Mouse (Mus musculus): Measurements from ENCODE around the gene Mettl26.

The Mettl26 gene

DNA sequence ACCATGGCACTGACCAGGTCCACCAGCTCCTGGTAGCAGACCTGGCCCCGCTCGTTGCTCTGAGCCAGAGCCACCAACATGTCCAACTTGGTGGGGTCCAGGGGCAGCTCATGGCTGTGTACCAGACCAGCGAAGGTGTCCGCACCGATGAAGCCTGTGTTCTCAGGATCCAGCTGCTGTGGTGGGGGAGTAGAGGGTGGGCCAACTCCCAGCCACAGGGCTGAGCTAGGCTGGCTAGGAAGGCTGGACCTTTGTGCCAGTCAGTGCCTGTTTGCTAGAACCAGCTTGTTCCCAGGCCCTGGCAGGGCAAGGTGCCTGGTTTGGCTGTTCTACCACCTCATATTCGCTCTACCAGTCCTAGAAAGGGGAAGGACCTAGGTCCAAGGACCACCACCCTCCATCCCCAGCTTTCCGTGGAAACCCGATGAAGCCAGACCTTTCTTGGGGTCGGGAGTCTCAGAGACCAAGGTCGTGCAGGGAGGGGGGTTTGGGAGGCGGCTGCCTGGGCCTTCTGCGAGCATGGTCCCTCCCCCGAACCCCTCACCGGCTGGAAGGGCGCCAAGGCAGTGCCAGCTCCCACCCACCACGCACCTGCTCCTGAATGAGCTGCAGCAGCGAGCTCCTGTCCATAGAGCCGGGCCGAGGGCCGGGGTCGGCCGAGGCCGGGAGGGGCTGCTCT, 38.3 kb upstream of the Mettl26 start:
- intact Hi-C loops (cut with DNase I): loop anchor here (2.0 kb wide), 1 partner anchor 30 kb away; no protein-coding TSS in a partner anchor

DNA sequence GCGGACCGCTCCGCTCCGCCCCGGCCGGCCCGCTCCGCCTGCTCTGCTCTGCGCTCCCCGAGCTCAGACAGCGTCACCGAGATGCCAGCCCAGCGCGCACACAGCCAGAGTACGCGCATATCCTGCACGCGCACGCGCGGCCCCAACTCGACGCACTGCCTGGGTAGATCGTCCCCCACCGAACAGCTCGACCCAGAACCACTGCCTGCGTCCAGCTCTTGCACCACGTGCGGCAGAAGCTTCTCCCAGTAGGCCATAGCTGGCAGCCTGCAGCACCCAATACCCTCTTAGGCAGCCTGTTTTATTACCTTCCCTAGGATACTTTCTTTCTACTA, 37.8 kb upstream of the Mettl26 start, which contains the start of gene Rhbdl1:
TSS of gene Rhbdl1 (minus strand) at position 220 of the 335 bp plus-strand sequence.
- intact Hi-C loops (cut with DNase I): loop anchor here (2.0 kb wide), 1 partner anchor 30 kb away; no protein-coding TSS in a partner anchor

DNA sequence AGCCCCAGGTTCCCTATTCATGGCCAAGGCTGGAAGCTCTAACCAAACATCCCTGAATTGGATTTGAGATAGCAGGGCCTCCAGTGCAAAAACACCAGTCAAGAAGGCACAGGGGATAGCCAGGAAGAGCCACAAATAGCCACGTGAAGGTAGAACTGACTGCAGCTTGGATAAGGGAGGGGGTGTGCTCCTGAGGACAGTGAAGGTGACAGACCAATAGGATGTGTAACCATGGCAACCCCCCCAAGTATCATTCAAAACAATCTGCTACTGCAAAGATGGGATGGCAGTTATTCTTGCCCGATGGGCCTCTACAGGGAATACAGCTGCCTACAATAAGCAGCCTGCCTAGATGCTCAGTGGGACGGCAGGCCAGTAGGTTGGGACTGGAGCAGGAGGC, 37.3 kb upstream of the Mettl26 start:
- intact Hi-C loops (cut with DNase I): loop anchor here (2.0 kb wide), 1 partner anchor 29 kb away; no protein-coding TSS in a partner anchor

DNA sequence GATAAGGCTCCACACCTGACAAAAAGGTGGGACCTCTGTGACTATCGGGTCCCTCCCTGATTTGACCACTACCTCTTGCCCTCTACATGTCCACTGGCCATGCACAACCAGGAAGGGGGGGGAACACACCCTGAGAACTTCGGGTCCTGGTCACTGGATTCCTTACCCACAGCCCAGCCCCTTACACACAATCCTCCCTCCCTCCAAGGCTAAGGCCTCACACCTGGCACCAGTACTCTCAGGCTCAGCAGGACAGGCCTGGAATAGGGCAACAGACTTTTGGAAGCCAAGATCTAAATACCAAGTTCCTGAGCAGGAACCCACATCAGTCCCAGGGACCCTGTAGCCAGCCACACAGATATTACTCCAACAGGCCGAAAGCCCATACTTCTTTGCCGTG, 36.0 kb upstream of the Mettl26 start:
- intact Hi-C loops (cut with DNase I): no loop called here

DNA sequence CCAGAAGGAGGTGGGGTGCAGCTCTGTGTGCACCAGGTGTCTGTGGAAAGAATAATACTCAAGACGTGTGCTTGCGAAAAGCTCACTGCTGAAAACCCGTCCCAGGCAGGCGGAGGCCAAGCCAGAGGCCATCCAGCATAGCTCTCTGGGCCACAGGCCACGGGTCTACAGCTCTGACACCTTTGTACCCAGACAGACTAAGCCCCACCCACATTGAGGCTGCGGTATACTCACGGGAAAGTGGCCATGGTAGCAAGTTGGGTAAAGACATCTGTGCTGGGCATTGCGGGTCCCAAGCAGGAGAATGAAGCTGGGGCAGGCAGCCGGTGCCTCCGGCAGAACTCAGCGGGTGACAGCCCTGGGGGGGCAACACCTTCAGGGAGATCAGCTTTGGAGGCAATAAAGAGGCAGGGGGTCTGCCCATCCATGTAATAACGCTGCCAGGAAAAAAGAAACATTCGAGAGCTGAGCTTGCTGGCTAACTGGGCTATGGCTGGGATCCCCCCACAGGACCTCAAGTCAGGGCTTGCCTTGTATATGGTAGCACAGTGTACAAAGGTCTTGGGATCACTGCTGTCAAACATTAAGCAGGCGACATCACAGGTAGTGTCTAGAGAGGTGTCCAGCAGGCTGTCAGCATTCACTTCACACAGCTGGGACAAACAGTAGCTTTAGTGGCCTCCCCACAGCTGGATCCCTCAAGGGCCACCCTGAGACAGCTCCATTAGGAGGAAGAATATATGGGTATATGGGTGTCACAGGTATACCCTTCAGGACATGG, 35.2 kb upstream of the Mettl26 start:
- intact Hi-C loops (cut with DNase I): no loop called here

DNA sequence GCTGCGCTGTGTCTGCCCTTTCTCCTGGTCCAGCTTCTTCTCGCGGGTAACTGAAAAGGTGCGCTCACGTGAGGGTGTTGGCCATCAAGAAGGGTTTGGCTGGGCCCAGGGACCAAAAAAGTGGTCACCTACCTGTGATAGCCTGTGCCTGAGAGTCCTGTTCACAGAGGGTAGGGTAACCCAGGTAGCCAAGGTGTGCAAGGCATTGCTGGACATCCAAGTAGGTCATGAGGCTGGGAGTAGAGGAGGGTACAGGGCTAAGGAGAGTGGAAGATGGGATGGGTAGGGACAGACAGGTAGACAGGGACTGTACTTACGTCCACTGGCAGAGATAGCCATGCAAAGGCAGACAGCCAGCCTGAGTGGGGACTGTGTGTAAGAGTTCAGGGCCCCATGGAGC, 34.4 kb upstream of the Mettl26 start:
- intact Hi-C loops (cut with DNase I): no loop called here

DNA sequence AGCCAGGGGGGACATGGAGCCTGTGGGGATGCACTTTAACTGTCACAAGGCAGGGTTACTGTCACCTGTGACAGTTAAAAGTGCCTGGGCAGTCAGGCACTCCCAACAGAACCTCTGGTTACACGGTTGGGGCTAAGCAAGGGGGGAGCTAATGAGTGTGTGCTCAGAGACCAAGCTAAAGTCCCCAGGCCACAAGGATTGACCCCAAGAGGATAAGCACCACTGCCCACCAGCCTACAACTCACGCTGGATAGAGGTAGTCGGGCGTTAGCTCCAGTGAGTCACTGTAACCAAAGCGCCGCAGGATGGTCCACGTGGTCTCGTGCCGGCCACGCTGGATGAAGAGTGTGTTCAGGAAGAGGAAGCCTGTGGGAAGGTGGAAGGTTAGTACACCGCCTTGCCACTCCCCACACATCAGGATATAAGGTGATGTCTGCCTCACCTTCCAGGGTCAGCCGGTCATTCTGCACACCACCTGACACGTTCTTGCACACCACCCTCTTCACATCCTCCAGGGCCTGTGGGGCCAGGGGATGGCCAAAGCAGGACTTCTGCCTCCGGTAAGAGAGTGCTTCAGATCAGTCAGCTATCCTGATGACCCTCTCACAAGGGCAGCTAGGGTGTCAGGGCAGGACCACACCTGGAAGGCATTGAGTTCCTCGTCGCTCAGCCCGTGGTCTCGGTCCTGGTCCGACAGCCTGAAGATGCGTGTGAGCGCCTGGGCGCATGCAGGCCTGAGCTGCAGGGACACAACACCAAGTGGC, 33.6 kb upstream of the Mettl26 start, which contains the start of gene Gm20683:
TSS of gene Gm20683 (minus strand) at position 647 of the 764 bp plus-strand sequence.
- intact Hi-C loops (cut with DNase I): no loop called here

DNA sequence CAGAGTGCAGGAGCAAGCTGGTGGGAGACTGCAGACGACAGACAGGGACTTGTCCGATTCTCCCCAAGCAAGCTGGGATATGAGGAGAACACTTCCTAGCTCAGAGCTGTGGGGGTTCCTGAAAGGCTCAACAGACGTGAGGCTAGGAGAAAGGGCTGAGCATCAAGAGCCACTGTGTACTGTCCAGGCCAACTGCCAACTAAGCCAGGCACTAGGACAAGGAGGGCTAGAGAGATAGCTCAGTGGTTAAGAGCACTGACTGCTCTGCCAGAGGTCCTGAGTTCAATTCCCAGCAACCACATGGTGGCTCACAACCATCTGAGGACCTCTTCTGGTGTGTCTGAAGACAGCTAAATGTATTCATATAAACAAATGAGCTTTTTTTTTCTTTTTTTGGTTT, 32.4 kb upstream of the Mettl26 start:
- intact Hi-C loops (cut with DNase I): no loop called here

DNA sequence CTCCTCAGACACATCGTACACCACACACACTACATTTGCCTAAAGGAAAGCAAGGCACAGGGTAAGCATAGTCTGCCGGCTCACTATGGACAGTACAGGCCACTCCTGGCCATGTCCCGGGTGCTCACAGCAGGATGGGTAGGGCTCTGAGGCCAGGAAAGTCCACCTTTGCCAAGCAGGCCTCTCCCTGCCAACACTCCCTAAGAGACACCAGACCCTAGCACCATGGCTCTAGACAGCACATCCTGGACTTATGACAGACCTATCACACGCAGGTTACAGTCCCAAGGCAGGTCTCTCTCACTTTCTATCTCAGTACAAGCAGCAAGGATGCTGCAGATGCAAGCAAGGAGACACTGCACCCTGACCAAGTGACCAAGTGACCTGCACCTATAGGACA, 31.8 kb upstream of the Mettl26 start:
- intact Hi-C loops (cut with DNase I): no loop called here

DNA sequence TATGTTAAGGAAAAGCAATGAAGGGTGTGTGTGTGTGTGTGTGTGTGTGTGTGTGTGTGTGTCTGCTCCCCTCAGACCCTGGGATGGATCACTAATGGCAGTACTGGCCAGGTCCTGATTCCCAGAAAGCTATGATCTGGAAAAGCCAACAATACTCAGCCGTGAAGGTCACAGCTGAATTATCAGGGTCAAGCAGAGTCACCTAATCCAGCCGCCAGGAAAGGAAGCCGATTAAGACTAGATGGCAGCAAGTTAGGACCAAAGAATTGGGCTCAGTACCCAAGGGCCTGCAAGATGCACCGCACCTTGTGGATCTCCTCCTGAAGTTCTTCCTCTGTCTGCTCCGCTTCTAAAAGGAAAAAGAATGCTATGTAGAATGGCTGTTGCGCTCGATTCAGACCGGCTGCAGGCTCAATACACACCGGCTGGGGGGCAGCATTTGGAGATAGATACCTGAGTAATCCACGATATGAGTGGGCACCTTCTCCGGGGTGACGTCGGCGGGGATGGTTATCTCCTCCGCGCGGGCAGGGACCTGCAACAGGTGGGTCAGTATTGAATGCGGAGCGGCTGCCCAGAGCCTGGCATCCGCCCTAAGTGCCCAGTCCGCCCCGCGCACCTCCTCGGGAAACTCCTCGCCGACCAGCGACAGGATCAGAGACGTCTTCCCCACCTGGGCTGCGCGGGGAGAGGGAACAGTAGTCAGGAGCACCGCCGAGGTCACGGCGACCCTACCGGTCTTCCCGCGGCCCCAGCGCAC, 31.1 kb upstream of the Mettl26 start:
- intact Hi-C loops (cut with DNase I): no loop called here

DNA sequence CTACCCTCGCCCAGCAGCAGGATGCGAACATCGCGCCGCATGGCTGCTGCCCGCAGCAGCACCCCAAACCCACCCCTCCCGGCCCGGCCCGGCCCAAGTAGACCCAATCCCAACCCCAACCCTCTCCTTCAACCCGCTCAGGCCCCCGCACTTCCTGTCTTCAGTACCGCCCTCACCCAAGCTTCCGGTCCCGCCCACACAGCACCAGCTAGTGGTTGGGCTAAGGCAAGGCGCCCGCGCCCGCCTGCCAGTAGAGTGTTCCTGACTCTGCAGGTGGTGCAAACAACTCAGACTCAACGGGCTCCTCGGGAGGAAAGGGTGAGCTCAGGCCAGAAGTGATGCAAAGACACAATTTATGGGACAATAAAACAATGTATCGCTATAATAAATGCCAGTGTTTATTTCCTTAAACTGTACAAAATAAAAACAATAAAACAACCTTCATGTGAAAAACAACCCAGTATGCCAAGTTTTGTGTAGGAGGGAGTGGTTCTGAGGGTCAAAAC, 30.4 kb upstream of the Mettl26 start, which contains the start of gene Rhot2:
TSS of gene Rhot2 (minus strand) at position 456 of the 506 bp plus-strand sequence.
- intact Hi-C loops (cut with DNase I): no loop called here

DNA sequence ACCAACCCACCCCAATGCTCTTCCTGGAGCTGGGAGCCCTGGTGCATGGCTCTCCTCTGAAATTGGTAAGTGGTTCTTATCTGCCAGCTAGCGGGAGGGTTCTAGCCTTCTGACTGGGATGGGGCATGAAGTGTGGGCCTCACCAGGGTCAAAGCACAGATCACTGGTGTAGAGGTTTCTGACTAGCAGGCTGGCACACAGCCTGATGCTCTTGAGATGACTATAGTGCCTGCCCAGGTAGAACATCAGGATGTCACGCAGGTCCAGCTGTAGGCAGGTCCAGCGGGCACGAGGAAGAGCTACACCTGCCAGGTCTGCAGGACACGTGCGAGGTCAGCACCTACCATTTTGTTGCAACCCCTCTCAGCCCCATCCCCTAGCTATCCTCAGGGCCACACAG, 14.6 kb upstream of the Mettl26 start:
- intact Hi-C loops (cut with DNase I): no loop called here

DNA sequence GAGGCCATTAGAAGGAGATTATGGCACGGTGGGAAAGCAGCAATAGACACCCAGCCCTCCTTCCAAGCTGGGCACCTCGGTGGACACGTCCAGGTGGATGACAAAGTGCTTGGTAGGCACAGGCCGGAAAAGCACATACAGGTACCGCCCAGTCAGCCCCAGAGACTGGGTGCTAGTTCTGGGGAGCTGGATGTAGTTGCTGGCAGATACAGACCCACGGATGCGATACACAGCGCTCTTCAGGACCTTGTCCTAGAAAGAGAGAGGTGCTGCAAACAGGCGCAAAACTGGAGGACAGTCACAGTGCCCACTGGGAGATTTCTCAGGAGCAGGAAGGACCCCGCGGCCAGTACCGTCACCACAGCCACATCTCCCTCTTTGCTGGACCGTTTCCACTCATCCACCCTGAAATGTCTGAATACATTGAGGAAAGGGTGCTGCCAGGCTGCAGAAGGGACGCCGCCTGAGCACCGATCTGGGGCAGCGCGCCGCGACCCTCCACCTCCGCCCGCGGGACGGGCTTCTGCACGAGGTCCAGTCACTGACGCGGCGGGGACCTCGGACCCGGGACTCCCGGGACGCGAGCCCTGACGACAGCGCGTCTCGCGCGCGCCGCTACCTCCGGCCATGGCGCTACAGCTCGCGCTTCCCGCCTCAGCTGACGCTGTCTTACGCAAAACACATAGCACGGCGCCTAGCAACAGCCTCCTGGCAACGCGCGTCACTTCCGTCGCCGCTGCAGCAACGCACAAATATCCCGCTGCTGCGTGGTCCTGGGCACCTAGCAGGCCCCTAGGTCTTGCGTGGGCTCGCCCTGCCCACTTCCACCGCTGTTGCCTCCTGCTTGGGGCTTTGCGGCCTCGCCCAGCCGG, 13.8 kb upstream of the Mettl26 start, which contains the start of gene Wdr90:
TSS of gene Wdr90 (minus strand) at position 670 of the 872 bp plus-strand sequence.
- intact Hi-C loops (cut with DNase I): no loop called here

DNA sequence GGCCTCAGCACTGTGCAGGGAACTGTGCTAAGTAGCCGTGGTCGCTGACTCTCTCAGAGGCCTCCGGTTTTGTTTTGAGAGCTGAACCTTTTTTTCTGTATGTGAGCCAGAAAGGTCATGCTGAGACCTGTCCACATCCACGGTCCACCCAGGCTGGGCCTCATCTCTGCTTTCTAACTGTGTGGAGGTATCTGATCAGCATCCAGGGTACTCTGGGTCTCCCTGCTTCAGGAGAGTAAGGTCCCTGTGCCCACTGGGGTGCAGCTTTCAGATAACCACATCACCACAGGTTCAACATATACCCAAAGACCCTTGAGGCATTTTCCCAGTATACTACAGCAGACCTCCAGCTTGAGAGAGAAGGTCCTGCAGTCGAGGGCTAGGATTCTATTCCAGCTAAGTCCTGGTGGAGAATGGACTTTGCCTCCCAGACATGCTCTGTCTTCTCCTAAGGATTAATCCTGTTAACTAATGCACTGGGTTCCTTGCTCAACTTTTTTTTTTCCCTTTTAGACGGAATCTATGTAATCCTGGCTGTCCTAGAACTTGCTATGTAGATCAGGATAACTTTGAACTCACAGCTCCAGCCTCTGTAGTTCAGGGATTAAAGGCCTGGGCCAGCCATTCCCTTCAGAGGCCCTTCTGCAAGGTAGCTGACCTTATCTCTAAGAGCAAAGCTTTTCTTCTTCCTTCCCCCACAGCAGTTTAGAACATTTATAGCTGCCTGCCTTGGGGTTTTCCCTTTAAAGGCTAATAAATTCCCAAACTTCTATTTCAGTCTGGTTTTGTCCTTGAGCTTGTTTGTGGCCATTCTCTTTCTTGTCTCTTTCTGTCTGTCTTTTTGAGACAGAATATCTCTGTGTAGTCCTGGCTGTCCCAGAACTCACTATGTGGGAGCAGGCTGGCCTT, 12.9 kb upstream of the Mettl26 start:
- intact Hi-C loops (cut with DNase I): no loop called here

DNA sequence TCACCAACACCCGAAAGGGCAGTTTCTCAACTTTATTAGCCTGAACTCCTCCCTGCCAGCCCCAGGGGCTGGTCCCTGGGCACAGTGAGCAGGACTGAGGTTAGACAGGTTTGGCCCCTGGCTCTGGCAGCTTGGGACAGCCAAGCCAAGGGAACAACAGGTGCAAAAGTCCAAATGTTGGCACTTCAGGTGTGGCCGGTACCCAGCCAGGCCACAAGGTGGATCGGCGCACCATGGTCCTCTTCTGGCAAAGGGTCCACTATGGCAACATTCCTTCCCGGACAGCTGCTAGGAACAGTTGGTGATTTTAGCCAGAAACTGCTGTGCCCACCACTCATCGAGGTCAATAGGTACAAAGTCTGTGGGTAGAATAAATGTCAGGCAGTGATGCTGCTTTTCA, 11.2 kb upstream of the Mettl26 start:
- intact Hi-C loops (cut with DNase I): no loop called here

DNA sequence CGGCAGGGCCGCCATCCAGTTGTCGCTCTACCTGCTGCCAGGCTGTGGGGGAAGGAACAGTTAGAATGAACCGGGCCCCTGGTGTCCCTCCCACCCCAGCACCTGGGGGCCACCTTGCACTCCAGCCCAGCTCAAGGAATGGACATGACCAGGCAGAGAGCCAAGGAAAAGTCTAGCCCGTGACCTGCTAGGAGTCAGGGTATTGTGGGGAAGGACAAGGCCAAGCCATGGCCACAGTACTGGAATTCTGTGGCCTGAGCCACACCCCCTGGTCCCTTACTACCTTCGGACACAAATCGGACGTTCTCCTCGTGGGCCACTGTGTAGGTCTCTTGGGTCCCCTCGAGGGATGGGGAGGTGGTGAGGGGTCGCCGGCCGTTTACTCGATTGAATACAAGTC, 10.6 kb upstream of the Mettl26 start:
- intact Hi-C loops (cut with DNase I): no loop called here

DNA sequence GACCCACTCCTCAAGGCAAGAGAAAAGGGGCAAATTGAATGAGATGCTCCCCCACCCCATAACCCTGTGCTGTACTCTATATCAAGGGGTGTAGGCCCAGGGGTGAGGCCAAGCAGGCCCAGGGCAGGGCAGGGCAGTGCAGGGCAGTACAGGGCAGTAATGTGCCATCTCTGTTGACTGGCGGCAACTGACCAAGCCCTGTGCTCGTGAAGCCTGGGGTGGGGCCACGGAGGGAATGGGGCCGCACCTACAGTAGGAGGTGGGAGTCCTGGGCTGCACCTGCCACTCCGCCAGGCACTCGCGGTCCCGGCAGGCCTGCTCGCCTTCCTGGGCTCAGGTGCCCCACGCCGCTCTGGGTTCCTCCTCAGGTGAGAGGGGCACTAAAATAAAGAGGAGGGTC, 9.6 kb upstream of the Mettl26 start:
- intact Hi-C loops (cut with DNase I): no loop called here

DNA sequence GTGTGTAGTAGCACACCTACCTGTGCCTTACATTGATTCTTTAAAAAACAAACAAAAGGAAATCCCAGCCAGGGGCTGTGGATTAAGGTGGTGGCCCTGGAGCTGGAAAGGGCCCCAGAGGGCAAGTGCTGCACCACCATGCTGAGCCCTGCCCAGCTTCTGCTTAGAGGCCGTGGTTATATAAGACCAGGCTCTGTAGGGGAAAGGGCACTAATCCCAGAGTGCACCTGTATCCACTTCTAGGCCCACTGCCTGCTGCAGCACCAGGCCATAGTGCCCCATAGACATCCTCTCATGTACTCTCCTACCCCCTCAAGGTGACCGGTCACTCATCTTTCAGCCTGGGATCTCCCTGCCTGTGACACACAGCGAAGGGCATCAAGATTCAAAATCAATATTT, 8.7 kb upstream of the Mettl26 start:
- intact Hi-C loops (cut with DNase I): loop anchor here (2.0 kb wide), 1 partner anchor 29 kb away; the partner anchor contains the start of gene Rhbdl1

DNA sequence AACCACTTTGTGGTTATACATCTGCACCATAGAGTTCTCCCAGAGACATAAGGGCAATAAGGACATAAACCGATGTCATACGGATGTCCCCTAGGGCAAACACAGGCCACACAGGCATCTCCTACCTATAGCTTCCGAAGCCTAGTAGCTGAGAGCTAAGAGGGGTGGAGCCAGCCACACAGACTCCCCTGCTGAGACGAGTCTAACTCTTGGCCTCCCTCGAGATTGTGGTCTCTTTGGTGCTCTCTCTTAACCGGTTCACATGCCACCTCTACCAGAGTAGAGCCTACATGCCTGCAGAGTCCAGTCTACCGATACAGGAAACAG, 7.4 kb upstream of the Mettl26 start:
- intact Hi-C loops (cut with DNase I): loop anchor here (2.0 kb wide), 1 partner anchor 31 kb away; the partner anchor contains the start of gene Rhbdl1
